Mouse (Mus musculus) layer of hippocampus, adult 9-11 months (tissue): ENCODE data around the gene Iglon5.

Source experiments
- DNase-seq: peaks from one replicate; pipeline ENCODE4 v3.0.0; 2022

The Iglon5 gene

DNA sequence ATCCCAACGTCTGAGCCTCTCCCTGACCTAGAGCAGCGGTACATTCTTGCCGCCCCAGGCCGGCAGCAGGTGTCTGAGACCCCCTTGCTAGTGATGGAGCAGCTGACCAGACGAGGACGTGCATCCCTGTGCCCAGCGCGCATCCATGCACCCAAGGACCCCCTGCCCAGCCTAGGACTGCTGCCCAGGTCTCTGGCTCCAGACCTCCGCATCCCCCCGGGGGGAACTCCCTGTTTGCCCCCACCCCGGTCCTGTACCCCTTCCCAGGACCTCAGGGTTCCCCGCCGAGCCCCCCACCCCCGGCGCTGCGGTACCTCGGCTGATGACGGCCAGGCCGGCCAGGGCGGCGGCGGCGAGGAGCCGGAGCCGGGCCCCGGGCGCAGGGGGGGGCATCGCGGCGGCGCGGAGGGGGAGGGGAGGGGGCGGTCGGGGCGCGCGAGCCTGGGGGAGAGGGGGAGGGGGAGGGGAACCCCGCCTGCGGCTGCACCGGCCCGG is at the start of gene Iglon5:
Iglon5 (minus strand) TSS at position 445 of the 495 bp plus-strand sequence.
- DNase-seq = no peak

GRCm38 (mm10) chr7:43538524-43538923 is 48.6 kb upstream of the Iglon5 start:
- no peak for DNase-seq

- peak; percentile 42 for DNase-seq
Observed at GRCm38 (mm10) chr7:43532936-43533505, 43.1 kb upstream of the Iglon5 start.

GRCm38 (mm10) chr7:43530216-43530785 is 40.4 kb upstream of the Iglon5 start:
- DNase-seq = no peak

GRCm38 (mm10) chr7:43525313-43525712 is 35.4 kb upstream of the Iglon5 start:
- DNase-seq = no peak

DNA sequence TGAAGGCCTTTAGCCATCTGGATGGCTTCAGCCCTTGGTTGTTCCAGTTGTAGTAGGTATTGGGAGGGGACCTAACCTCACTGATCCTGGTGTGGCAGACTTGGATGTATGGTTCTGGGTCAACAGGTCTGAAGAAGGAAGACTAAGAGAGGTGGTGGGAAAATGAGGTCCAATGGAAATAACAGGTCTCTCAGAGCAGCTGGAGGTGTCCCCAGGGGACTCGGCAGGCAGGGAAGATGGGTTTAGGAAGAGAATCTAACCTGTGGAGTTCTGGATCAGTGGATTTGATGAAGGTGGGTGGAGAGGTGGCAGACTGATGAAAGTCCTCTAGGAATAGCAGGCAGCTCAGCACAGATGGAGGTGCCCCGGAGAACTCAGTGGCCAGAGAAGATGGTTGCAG is 32.9 kb upstream of the Iglon5 start:
- no peak for DNase-seq

GRCm38 (mm10) chr7:43518341-43518740 is 28.5 kb upstream of the Iglon5 start:
- no peak for DNase-seq

DNA sequence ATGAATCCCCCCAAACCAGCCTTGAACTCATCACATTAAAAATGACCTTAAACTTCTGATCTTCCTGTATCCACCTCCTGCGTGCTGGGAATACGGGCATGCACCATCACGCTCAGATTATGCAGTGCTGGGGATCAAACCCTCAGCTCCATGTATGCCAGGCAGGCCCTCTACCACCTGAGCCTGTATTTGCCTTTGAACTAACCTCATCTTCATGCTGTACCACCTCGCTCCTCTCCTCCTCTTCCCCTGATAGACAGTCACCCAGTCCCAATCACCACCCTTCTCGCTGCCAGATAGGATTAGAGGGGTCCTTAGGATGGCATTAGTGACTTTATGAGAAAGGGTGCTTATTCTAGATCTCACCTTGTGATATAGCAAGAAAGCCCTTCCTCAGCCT is 25.2 kb upstream of the Iglon5 start:
- no peak for DNase-seq

GRCm38 (mm10) chr7:43512519-43512918 is 22.6 kb upstream of the Iglon5 start:
- DNase-seq = no peak

DNA sequence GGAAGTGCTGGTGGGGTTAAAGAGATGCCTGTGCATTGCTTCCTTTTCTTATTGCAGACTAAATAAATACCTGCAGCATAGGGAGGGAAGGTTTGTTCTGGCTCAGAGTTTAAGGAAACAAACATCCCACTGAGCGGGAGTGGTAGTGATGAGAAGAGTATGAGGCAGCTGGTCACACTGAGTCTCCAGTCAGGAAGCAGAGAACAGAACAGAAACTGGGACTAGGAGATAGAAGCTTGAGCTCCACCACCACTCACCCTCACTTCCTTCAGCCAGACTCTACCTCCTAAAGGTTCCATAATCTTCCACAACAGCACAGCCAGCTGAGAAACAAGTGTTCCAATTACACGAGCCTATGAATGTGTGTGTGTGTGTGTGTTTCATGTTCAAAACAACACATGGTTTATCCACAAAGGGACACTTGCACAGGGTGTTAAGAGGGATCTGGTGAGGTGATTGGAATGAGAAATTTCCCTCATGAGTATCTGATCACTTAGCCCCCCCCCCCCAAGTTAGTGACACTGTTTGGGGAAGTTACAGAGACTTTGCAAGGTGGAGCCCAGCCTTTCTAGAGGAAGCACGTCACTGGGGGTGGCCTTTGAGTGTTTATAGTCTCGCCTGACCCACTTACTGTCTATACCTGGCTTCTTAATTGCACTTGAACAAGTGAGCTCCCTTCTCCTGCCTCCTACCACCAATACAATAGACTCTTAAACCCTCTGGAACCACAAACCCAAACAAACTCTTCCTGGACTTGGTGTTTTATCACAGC is 22.0 kb upstream of the Iglon5 start:
- no peak for DNase-seq

DNA sequence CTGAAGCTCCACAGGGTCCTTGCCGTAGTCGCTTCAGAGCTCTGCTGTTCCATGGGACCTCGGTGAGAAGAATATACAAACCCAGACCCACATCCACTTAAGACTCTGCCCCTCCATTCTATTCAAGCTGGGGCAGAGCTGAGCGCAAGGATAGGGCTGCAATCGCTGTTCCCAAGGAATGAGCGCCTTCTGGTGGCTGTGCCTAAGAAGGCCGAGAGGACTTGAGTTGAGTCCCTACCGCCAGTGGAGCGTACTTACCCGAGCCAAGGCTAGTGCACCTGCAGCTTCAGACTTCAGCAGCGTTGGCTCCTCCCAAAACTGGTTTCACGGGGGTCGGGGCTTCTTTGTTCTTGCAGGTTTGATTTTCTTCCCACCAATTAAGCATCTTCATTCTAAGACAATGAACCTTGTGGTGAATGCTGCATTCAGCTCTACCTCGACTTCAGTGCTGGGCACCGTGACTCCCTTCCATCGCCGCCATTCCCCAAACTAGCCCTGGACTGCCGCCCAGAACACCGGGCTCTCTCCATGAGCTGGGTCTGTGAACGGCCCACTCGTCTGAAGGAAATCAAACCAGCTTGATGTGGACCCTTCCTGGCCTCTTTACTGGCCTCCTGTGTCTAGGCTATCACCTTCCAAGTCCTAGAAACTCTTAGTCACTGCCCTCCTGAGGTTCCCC is 5.6 kb upstream of the Iglon5 start:
- peak; percentile 63 for DNase-seq

- DNase-seq = no peak
Observed at GRCm38 (mm10) chr7:43490861-43491260, 986 bp upstream of the Iglon5 start.

DNA sequence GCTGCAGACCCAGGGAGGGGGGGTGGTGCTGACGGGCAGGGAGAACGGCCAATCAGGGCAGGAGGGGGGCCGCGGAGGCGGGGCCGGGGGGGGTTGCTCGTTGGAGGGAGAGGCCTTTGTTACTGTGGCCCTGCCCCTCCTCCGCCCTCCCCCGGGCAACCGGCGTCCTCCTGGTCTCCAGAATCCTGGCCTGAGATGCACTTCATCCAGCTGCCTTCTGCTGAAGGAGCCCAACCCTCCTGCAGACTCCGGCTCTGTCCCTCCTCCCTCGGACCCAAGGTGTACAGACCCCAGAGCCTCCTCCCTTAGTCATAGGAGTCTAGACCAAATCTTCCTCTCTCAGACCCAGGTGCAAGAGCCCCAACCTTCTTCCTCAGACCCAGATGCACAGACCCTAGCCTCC is 308 bp upstream of the Iglon5 start:
- peak; percentile 72 for DNase-seq

- DNase-seq = no peak
Observed at GRCm38 (mm10) chr7:43488646-43489045, 1.2 kb downstream of the Iglon5 start.

DNA sequence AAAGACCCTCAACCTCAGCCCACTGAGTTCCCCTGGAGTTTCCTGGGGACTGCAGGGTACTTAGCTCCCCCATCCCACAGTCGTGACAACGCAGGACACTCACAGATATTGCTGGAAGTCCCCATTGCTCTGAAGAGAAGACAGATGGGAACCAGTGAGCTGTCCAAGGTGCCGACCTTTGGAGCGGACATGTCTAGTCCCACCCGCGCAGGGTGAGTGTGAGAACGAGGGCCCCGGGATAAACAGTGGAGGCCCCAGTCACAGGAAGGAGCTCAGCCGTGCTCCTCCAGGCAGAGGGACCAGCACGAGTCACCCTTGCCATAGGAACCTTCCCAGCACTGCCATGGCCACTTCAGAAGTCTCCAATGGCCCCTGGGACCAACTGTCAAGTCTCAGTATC is 6.6 kb downstream of the Iglon5 start:
- no peak for DNase-seq

DNA sequence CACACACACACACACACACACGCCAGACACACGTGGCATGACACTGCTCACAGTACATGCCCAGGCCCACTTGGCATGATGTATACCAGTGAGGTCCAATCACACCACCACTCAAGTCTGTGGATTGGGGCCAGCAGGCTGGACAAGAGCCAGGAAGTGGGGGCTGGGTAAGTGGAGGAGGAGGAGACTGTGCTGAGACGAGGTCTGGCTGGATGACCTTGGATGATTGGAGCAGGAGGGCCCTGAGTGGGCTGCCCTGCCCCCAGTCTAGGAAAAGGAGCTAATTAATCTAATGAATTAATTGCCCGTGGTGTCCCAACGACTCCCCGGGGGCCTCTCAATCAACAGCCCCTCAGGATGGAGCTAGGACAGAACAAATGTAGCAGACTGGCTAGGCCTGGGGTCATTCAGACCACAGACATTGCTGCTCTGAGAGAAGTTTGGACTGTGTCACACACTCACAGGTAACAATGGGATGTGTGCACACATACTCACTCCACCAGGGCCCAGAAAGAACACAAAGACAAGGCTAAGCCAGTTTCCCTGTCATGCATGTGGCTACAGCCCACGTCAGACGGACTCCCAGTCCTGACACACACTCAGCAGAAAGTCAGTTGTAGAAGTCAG is 7.7 kb downstream of the Iglon5 start:
- no peak for DNase-seq

GRCm38 (mm10) chr7:43481191-43481590 is 8.7 kb downstream of the Iglon5 start:
- peak; percentile 71 for DNase-seq

DNA sequence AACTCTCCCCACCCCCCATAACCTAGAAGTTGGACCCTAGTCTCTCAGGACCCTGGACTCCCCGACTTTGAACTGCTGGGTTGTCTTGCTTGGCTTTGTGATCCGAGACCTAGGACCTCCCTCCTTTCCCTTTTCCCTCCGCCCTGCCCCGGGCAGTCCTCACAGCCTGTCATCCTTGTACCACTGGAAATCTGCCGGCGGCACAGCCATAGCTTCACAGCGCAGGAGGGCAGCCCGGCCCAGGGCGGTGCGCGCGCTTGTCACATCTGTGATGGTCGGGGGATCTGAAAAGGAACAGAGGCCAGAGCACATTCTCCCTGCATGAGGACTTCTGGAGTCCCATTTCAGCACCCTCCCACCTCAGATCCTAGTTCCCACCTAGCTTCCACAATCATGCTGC is 13.5 kb downstream of the Iglon5 start:
- no peak for DNase-seq

GRCm38 (mm10) chr7:43475706-43476105 is 14.2 kb downstream of the Iglon5 start:
- DNase-seq = no peak

- no peak for DNase-seq
Observed at GRCm38 (mm10) chr7:43470373-43470772, 19.5 kb downstream of the Iglon5 start.

DNA sequence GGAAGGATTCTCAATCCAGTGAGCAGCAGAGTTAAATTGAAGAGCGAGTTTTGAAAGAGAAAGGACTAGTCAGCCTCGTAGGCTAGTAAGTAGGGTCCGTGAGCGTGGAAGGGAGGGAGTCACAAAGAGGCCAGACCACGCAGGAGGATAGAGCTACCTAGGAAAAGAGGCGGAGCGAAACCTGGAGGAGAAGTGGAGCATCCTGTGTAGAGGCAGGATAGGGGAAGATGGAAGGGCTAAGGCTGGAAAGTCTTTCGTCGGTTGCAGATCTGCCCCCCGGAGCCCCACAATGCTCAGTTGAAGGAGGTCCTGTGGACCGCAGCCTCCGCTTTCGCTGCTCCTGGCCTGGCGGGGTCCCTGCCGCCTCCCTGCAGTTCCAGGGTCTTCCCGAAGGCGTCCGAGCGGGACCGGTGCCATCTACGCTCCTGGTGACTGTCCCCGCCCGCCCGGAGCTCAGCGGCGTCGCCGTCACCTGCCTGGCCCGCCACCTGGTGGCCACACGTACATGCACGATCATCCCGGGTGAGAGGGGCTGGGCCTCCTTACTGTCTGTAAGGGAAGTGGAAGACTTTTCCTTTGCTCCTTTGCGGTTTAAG is 23.7 kb downstream of the Iglon5 start:
- DNase-seq = peak; percentile 61

DNA sequence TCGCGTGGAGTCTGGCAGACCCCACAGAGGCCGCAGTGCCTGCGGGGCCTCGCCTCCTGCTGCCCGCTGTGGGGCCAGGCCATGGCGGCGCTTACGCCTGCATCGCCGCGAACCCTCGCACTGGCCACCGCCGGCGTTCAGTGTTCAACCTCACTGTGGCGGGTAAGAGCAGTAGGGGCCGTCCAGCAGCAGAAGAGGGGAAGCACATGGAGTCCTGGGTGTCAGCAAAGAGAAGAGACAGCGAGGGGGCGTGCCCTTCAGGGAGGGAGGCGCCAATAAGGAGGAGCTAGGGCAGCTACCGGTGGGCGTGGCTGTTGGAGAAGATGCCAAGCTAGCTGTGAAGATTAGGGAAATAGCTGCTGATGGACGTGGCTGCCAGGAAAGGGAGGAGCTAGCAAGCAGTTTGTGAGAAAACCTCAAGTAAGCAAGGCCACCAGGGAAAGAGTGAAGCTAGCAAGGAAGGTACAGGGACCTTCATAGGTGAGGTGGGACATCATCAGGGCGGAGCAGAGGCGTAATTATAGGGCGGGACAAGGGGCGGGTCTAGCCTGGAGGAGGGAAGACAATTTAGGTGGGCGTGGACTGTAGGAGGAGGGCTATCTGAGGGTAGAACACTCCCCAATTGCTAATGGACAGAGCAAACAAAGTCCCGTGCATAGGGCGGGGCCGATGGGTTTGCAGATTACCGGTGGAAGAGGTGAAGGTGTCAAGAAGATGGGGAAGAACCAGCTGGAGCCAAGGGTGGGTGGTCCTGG is 24.4 kb downstream of the Iglon5 start:
- DNase-seq = peak; percentile 90
